In genomic region chr8:94942566-94942965, GRCm38 (mm10) we compare ENCODE assay signal across 8 mouse cellular contexts. TPM values are rescaled to one million over a fixed set of nuclear protein-coding genes. Genes with fewer than 3 reads are reported as not detected.
DNase-seq lines count a peak whose midpoint lies in the region; ATAC-seq and TF ChIP-seq lines count a peak whose summit lies in the region.

No protein-coding gene starts in this region.

- H3K36me3 ChIP-seq in ES-E14 (ENCODE audit: control insufficient read depth, insufficient read depth, low read length, poor library complexity, severe bottlenecking): no peaks in the 10 kb centered on the region
- no peaks in the 10 kb centered on the region for H3K36me3 ChIP-seq in small intestine, adult 2 months (ENCODE audit: control insufficient read depth, insufficient read depth, low read length)

- H3K4me1 ChIP-seq in ES-E14 (ENCODE audit: control insufficient read depth in 2 of 2, insufficient read depth in 2 of 2, low read length in 2 of 2, poor library complexity in 1 of 2): peaks cover 0 to 2% of the 10 kb centered on the region in 2 experiments; a peak in 1 of 4 replicates
- 0 out of 2 replicates have a peak, but pooled peaks cover 2% of the 10 kb centered on the region for H3K4me1 ChIP-seq in small intestine, adult 2 months (ENCODE audit: control insufficient read depth, insufficient read depth, insufficient read length, low read length)

- H3K4me3 ChIP-seq in ES-E14 (ENCODE audit: insufficient read depth in 1 of 2, low read depth in 1 of 2, low read length in 2 of 2, poor library complexity in 1 of 2, severe bottlenecking in 1 of 2): no peak overlapping the region
- H3K4me3 ChIP-seq in small intestine, adult 2 months (ENCODE audit: low read depth, low read length): no peak overlapping the region

- no peak overlapping the region for H3K27ac ChIP-seq in ES-E14 (ENCODE audit: insufficient read depth, low read depth, low read length, poor library complexity, severe bottlenecking)
- H3K27ac ChIP-seq in small intestine, adult 2 months (ENCODE audit: insufficient read depth, low read depth, low read length): no peak overlapping the region

- in situ Hi-C loops in ES-E14 (cut with MboI; ENCODE audit: low sequenced_read_pairs in 2 of 2, unreplicated experiment in 2 of 2): loop anchor here in 1 of 2 experiments (10.0 kb wide), 2 partner anchors 262 to 292 kb away; partner anchors contain the start of gene Kifc3

- H3K27me3 ChIP-seq in small intestine, adult 2 months (ENCODE audit: control insufficient read depth, insufficient read depth, low read length): no peaks in the 10 kb centered on the region

- WGBS in small intestine, adult 2 months: 14% methylated on average over 6 of the region's 6 CpGs

- peak; percentile 94 for TF ChIP-seq CTCF in small intestine, adult 2 months (IDR thresholded peaks at IDR 0.05; ENCODE audit: extremely low read depth, insufficient read length, insufficient replicate concordance, low read depth, low read length)

- peak; percentile 77 for DNase-seq in CD4-positive, CD25-positive, alpha-beta regulatory T cell, adult 2 months (ENCODE audit: low read depth, low spot score)
- DNase-seq in ES-E14 (ENCODE audit: low read depth, low spot score): peak; percentile 55
- peak; percentile 46 to 64 for DNase-seq in cerebellum, postnatal 14 days
- peak; percentile 66 to 73 for DNase-seq in layer of hippocampus, postnatal 10 days (ENCODE audit: low spot score in 2 of 2)
- DNase-seq in lung, postnatal 36 days: peak; percentile 77

- H3K9ac ChIP-seq in ES-E14 (ENCODE audit: insufficient read depth, low read depth, low read length, poor library complexity, severe bottlenecking): no peak overlapping the region

- H3K9me3 ChIP-seq in ES-E14 (ENCODE audit: control insufficient read depth, insufficient read depth, low read depth, low read length): no peaks in the 10 kb centered on the region

- no peak for TF ChIP-seq POLR2A in small intestine, adult 2 months (IDR thresholded peaks at IDR 0.05; ENCODE audit: low read depth, low read length)

- ATAC-seq in CD4-positive, CD25-positive, alpha-beta regulatory T cell, adult 4 months: no peak
- peak; percentile 81 for ATAC-seq in granulocyte monocyte progenitor cell, adult 5-6 weeks (replicated peaks; ENCODE audit: poor library complexity, severe bottlenecking)

TF ChIP-seq in ES-E14, 5 proteins besides CTCF, POLR2A, EP300 and RAD21:
- TF ChIP-seq MAFK (IDR thresholded peaks at IDR 0.05; ENCODE audit: insufficient read depth, low read depth, low read length): no peak
- TF ChIP-seq ZC3H11A (IDR thresholded peaks at IDR 0.05; ENCODE audit: borderline replicate concordance, low read depth, low read length): peak; percentile 72; the same call in 1 of the 2 replicates
- no peak for TF ChIP-seq CHD2 (IDR thresholded peaks at IDR 0.05; ENCODE audit: low read depth, low read length)
- TF ChIP-seq HCFC1 (IDR thresholded peaks at IDR 0.05; ENCODE audit: borderline replicate concordance, insufficient read depth, low read length): no peak

RNA-seq across cellular contexts. Expression of gene Adgrg5, which starts 19.1 kb away (rescaled TPM):
- polyA plus RNA-seq in CD4-positive, CD25-positive, alpha-beta regulatory T cell, adult 4 months (2017; shearing (Covaris generic)): 1 to 10 TPM in 1 of 2 experiments, under 1 TPM in 1; 0.97 to 1.4 TPM
- 1.1 and 2.2 TPM in 2 replicates for total RNA-seq in ES-E14 (2012; rRNA removed)
- total RNA-seq in granulocyte monocyte progenitor cell, adult 5-6 weeks (2014; fragmentation: Nextera tagmentation): not detected in 2 replicates
- not detected in 2 replicates for total RNA-seq in granulocyte monocyte progenitor cell, adult 5-6 weeks (2017)
- total RNA-seq in layer of hippocampus, postnatal 10 days (2021): under 1 TPM; 0.18 to 0.55 TPM
- 10.2 and 15.4 TPM in 2 replicates for polyA plus RNA-seq in small intestine, adult 2 months (2012; rRNA removed)

RNA-seq across cellular contexts. Expression of gene Ccdc102a, which starts 24.7 kb away (rescaled TPM):
- not detected for polyA plus RNA-seq in CD4-positive, CD25-positive, alpha-beta regulatory T cell, adult 4 months (2017; shearing (Covaris generic))
- 10.7 and 11.0 TPM in 2 replicates for total RNA-seq in ES-E14 (2012; rRNA removed)
- total RNA-seq in granulocyte monocyte progenitor cell, adult 5-6 weeks (2014; fragmentation: Nextera tagmentation): not detected in 2 replicates
- 0.34 and 1.5 TPM in 2 replicates for total RNA-seq in granulocyte monocyte progenitor cell, adult 5-6 weeks (2017)
- total RNA-seq in layer of hippocampus, postnatal 10 days (2021): 1 to 10 TPM; 4.0 to 4.2 TPM
- polyA plus RNA-seq in small intestine, adult 2 months (2012; rRNA removed): 8.1 TPM in 2 replicates

RNA-seq across cellular contexts. Expression of gene Adgrg1, which starts 32.0 kb away (rescaled TPM):
- 1 to 10 TPM; 4.6 to 8.4 TPM for polyA plus RNA-seq in CD4-positive, CD25-positive, alpha-beta regulatory T cell, adult 4 months (2017; shearing (Covaris generic))
- total RNA-seq in ES-E14 (2012; rRNA removed): 5.4 and 5.7 TPM in 2 replicates
- total RNA-seq in granulocyte monocyte progenitor cell, adult 5-6 weeks (2014; fragmentation: Nextera tagmentation): 115 and 208 TPM in 2 replicates
- 50.3 and 50.9 TPM in 2 replicates for total RNA-seq in granulocyte monocyte progenitor cell, adult 5-6 weeks (2017)
- 100 to 1,000 TPM; 160 to 164 TPM for total RNA-seq in layer of hippocampus, postnatal 10 days (2021)
- 32.3 and 36.4 TPM in 2 replicates for polyA plus RNA-seq in small intestine, adult 2 months (2012; rRNA removed)
